Mouse (Mus musculus) liver, adult 2 months (tissue): ENCODE measurements at regions not wholly inside any gene's neighbourhood (a gene's known extent, or its start where the extent isn't known, plus 50 kb on each side); places are given as distances from the start of the nearest gene placed in this dataset.

Source experiments
- DNase-seq: peaks from one replicate; pipeline ENCODE4 v3.0.0-alpha.2; 2011; ENCODE audit warnings: low read depth, low spot score; ENCODE audit errors: extremely low read depth
- H3K27ac ChIP-seq: fragments of 200-500 bp; replicated peaks from 2 replicates; pipeline ENCODE4 v1.5.1; 2012; ENCODE audit warnings: low read depth, mild to moderate bottlenecking, control low read depth, inconsistent platforms, low read length; ENCODE audit not compliant: insufficient read depth
- H3K27me3 ChIP-seq: fragments of 200-500 bp; 2 replicates; pipeline ENCODE4 v1.6.1; 2012; ENCODE audit warnings: mild to moderate bottlenecking, moderate library complexity, low read length, inconsistent platforms; ENCODE audit not compliant: control insufficient read depth, insufficient read depth
- H3K36me3 ChIP-seq: fragments of 200-500 bp; 2 replicates; pipeline ENCODE4 v1.6.1; 2012; ENCODE audit warnings: low read length, inconsistent platforms; ENCODE audit not compliant: control insufficient read depth, insufficient read depth
- H3K4me1 ChIP-seq: fragments of 200-500 bp; 2 replicates; pipeline ENCODE4 v1.6.1; 2011; ENCODE audit warnings: low read length; ENCODE audit not compliant: control insufficient read depth, insufficient read depth
- H3K4me3 ChIP-seq: fragments of 200-500 bp; 2 replicates; pipeline ENCODE4 v1.5.1; 2011; ENCODE audit warnings: low read depth, mild to moderate bottlenecking, control low read depth, low read length, moderate library complexity; ENCODE audit not compliant: insufficient read depth
- H3K79me2 ChIP-seq: fragments of 200-500 bp; 2 replicates; pipeline ENCODE4 v1.6.1; 2012; ENCODE audit warnings: inconsistent platforms, mild to moderate bottlenecking, low read length, moderate library complexity; ENCODE audit not compliant: control insufficient read depth, insufficient read depth
- H3K9ac ChIP-seq: fragments of 200-500 bp; 2 replicates; pipeline ENCODE4 v1.6.1; 2012; ENCODE audit warnings: low read depth, mild to moderate bottlenecking, control low read depth, inconsistent platforms, low read length
- CTCF ChIP-seq: fragments of 200-500 bp; IDR thresholded peaks from 2 replicates; pipeline ENCODE4 v1.5.1; 2011; ENCODE audit warnings: low read depth, low read length, control low read depth
- POLR2A ChIP-seq: fragments of 200-500 bp; IDR thresholded peaks from 2 replicates; pipeline ENCODE4 v1.6.1; 2011; ENCODE audit warnings: low read length, control low read depth; ENCODE audit not compliant: insufficient read depth; ENCODE audit errors: extremely low read depth
- WGBS: fragments of 180-500 bp; shearing (Covaris S2); methylation state at CpG from one replicate; pipeline ENCODE4 v1.1.7; 2018; 5-methylcytosine and 5-hydroxymethylcytosine counted together

DNA sequence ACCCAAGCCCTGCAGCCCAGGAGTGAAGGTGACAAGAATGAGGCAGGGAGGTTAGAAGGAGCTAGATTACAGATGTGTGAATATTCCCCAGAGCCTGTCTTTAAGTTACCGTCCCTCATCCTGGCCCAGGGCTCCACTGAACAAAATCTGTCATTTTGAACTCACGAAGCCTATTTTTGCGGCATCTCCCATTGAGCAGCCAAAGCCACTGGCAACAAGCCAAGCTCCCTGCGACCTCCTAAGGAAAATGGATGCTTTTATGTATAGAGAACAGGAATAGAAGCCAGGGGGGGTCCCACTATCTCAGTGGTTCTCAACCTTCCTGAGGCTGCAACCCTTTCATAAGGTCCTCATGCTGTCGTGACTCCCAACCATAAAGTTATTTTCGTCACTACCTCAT lies 121.0 kb upstream of the Thy1 start:
- Histone ChIP-seq H3K36me3 (no peaks in the 10 kb centered on the region), H3K27me3 (peaks cover 2% of the 10 kb centered on the region; the same call in 1 of the 2 replicates), H3K4me3 (no peak overlapping the region), H3K27ac (no peak overlapping the region), H3K9ac (no peak overlapping the region), H3K4me1 (no peaks in the 10 kb centered on the region), H3K79me2 (no peaks in the 10 kb centered on the region)
- TF ChIP-seq POLR2A (no peak), CTCF (no peak)
- no peak for DNase-seq
- WGBS, result 74% methylated on average over 6 of the region's 6 CpGs

DNA sequence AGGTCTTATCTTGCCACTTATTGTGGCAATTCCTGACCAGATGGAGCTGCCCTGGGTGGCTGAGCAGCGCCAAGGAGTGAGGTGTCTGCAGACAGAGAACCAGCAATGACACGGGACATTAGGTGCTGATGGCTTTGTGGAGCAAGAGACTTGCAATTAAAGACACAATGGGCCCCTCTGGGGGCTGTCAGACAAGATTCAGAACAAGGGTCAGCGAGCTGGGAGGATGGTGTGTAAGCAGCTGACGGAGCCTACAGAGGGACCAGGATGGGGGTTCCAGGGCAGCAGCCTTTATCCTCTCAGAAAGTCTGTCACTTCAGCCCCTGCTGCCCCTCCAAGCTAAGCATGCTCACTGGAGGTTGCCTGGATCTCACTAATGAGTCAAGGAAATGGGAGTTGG lies 120.1 kb upstream of the Thy1 start:
- H3K36me3 ChIP-seq, result no peaks in the 10 kb centered on the region
- H3K27ac ChIP-seq, result no peak overlapping the region
- 54% methylated on average over 4 of the region's 4 CpGs for WGBS
- DNase-seq, result no peak
- TF ChIP-seq POLR2A (no peak), CTCF (no peak)
- H3K79me2 ChIP-seq, result no peaks in the 10 kb centered on the region
- no peak overlapping the region for H3K9ac ChIP-seq
- peaks cover 2% of the 10 kb centered on the region; the same call in 1 of the 2 replicates for H3K27me3 ChIP-seq
- H3K4me3 ChIP-seq, result no peak overlapping the region
- no peaks in the 10 kb centered on the region for H3K4me1 ChIP-seq

DNA sequence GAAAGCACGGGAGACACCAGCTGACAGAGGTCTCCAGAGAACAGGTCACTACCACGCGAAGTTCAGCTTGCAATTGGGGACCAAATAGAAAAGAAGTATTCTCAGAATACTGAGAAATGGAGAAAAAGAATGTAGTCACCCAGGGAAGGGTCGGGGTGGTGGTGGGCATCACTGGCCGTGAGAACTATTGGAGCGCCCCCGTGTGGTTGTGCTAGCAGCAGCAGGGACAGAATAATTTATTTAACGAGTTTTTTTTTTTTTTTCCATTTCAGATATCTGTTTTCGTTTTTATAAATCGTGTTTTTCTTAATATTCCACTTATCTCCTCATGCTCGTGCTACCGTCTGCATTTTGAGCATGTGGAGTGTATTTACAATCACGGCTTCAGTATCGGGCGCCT lies 118.4 kb upstream of the Thy1 start:
- no peaks in the 10 kb centered on the region for H3K4me1 ChIP-seq
- no peaks in the 10 kb centered on the region for H3K36me3 ChIP-seq
- peaks cover 2% of the 10 kb centered on the region; the same call in 1 of the 2 replicates for H3K27me3 ChIP-seq
- H3K4me3 ChIP-seq, result no peak overlapping the region
- WGBS, result 34% methylated on average over 15 of the region's 15 CpGs
- no peak overlapping the region for H3K9ac ChIP-seq
- DNase-seq, result no peak
- no peaks in the 10 kb centered on the region for H3K79me2 ChIP-seq
- no peak overlapping the region for H3K27ac ChIP-seq
- TF ChIP-seq CTCF (peak; percentile 57), POLR2A (no peak)

DNA sequence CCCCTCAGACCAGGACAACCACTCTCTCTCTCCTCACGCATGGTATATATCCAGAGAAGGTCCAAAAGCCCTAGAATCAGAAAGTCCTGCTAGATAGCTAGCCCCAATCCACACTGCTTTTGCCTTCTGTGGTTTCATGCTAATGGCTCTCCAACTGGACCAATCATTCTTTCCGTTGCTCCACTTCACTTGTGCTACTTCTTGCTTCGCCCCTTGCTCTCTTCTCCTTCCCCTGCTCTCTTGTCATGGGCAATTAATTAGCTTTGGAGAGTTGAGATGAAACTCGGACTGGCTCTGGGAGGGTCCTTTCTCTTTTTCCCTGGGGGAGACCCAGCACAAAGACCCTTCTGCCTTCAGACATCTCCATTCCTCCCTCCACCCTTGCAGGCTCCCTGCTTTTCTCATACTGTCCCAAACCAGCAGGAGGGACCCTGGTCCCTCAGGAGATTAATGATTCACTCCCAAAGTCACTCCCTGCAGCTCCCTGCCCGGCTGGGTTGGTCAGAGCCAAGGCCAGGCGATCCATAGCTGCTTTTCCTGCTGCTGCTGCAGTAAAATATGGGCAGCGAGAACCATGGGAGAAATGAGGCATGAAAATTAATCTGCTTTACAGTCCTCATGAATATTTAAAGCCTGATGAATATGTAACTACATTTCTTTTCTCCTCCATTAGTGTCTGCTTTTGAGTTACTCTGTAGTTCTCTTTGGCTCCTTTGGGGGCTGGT lies 113.7 kb upstream of the Thy1 start:
- DNase-seq, result no peak
- Histone ChIP-seq H3K27ac (no peak overlapping the region), H3K79me2 (no peaks in the 10 kb centered on the region), H3K9ac (no peak overlapping the region), H3K4me1 (no peaks in the 10 kb centered on the region), H3K27me3 (no peaks in the 10 kb centered on the region; the same call in 1 of the 2 replicates), H3K4me3 (no peak overlapping the region), H3K36me3 (no peaks in the 10 kb centered on the region)
- no peak for TF ChIP-seq CTCF
- no peak for TF ChIP-seq POLR2A
- 32% methylated on average over 7 of the region's 7 CpGs for WGBS

DNA sequence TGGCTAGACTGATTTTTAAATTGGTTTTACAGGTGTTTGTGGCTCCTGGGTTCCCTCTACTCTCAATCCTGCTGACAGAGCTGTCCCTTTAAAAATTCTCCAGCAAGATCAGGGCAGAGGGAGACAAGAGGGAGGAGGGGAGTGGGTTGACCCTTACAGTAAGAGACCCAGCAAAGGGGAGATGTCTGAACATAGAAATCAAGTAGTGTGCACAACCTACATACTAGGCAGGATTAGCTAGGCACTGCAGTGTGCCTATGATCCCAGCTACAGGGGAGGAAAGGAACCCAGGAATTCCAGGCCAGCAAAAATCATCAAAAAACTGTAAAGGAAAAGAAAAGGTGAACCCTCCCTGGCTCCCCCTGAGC lies 113.2 kb upstream of the Thy1 start:
- H3K36me3 ChIP-seq, result no peaks in the 10 kb centered on the region
- H3K79me2 ChIP-seq, result no peaks in the 10 kb centered on the region
- no peak for DNase-seq
- TF ChIP-seq POLR2A (no peak), CTCF (no peak)
- H3K9ac ChIP-seq, result no peak overlapping the region
- no peaks in the 10 kb centered on the region; the same call in 1 of the 2 replicates for H3K27me3 ChIP-seq
- no peak overlapping the region for H3K27ac ChIP-seq
- H3K4me3 ChIP-seq, result no peak overlapping the region
- no peaks in the 10 kb centered on the region for H3K4me1 ChIP-seq

DNA sequence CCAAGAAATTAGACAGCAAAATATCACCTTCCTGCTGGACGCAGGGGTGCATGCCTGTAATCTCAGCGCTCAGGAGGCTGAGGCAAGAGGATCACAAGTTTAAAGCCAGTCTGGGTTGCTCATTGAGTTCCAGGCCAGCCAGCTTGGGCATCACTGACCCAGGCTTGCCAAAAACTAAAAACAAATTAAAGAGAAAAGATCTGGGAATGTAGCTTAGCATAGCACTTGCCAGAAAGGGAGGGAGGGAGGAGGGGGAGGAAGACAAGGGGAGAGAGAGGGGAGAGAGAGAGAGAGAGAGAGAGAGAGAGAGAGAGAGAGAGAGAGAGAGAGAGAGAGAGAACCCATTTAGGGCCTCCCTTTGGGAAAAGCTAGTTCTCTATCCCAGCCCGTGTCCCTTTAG lies 112.7 kb upstream of the Thy1 start:
- Histone ChIP-seq H3K9ac (no peak overlapping the region), H3K79me2 (no peaks in the 10 kb centered on the region), H3K27me3 (no peaks in the 10 kb centered on the region; the same call in 1 of the 2 replicates), H3K4me1 (no peaks in the 10 kb centered on the region), H3K36me3 (no peaks in the 10 kb centered on the region), H3K4me3 (no peak overlapping the region), H3K27ac (no peak overlapping the region)
- TF ChIP-seq CTCF, result no peak
- no peak for TF ChIP-seq POLR2A
- DNase-seq, result no peak
- WGBS, result 70% methylated on average over 3 of the region's 3 CpGs
